Mouse (Mus musculus): ENCODE measurements around the gene Hcfc1. TPM values are rescaled to one million over a fixed set of nuclear protein-coding genes. Genes with fewer than 3 reads are reported as not detected.

The Hcfc1 gene
- polyA plus RNA-seq, 1 experiment from 2014 or later: 77.7 TPM

- Histone ChIP-seq H3K4me1 (replicated peaks) (peaks cover 12% of the 10 kb centered on the region), H3K36me3 (peaks cover 6% of the 10 kb centered on the region), H3K4me3 (no peak overlapping the region), H3K27ac (no peak overlapping the region), H3K27me3 (ENCODE audit: insufficient read depth, poor library complexity, severe bottlenecking) (no peaks in the 10 kb centered on the region; the same call in 1 of the 2 replicates), H3K9me3 (no peaks in the 10 kb centered on the region)
- 76% methylated on average over 1 of the region's 1 CpGs for WGBS
- DNase-seq (ENCODE audit: low spot score): no peak
These were observed 3.0 kb upstream of the Hcfc1 start for GRCm38 (mm10) chrX:73969167-73969566.

GRCm38 (mm10) chrX:73967177-73968075 is 1.3 kb upstream of the Hcfc1 start:
- no peaks in the 10 kb centered on the region for H3K9me3 ChIP-seq
- 13% methylated on average over 60 of the region's 60 CpGs for WGBS
- H3K4me1 ChIP-seq (replicated peaks): peaks cover 28% of the 10 kb centered on the region
- H3K27me3 ChIP-seq (ENCODE audit: insufficient read depth, poor library complexity, severe bottlenecking): no peaks in the 10 kb centered on the region; the same call in 1 of the 2 replicates
- H3K4me3 ChIP-seq: peak overlapping the region; percentile 74
- H3K27ac ChIP-seq: peak overlapping the region; percentile 98
- peaks cover 22% of the 10 kb centered on the region for H3K36me3 ChIP-seq
- DNase-seq (ENCODE audit: low spot score): peak; percentile 88

GRCm38 (mm10) chrX:73965307-73965706 is 850 bp downstream of the Hcfc1 start:
- H3K4me3 ChIP-seq: peak overlapping the region; percentile 74
- DNase-seq (ENCODE audit: low spot score): no peak
- H3K27me3 ChIP-seq (ENCODE audit: insufficient read depth, poor library complexity, severe bottlenecking): no peaks in the 10 kb centered on the region; the same call in 1 of the 2 replicates
- 15% methylated on average over 20 of the region's 20 CpGs for WGBS
- no peaks in the 10 kb centered on the region for H3K9me3 ChIP-seq
- H3K4me1 ChIP-seq (replicated peaks): peaks cover 28% of the 10 kb centered on the region
- peak overlapping the region; percentile 98 for H3K27ac ChIP-seq
- H3K36me3 ChIP-seq: peaks cover 43% of the 10 kb centered on the region

- no peak for DNase-seq (ENCODE audit: low spot score)
- peak overlapping the region; percentile 98 for H3K27ac ChIP-seq
- H3K9me3 ChIP-seq: no peaks in the 10 kb centered on the region
- H3K4me1 ChIP-seq (replicated peaks): peaks cover 28% of the 10 kb centered on the region
- H3K4me3 ChIP-seq: peak overlapping the region; percentile 74
- no peaks in the 10 kb centered on the region; the same call in 1 of the 2 replicates for H3K27me3 ChIP-seq (ENCODE audit: insufficient read depth, poor library complexity, severe bottlenecking)
- H3K36me3 ChIP-seq: peaks cover 53% of the 10 kb centered on the region
- WGBS: 49% methylated on average over 3 of the region's 3 CpGs
These were observed 1.8 kb downstream of the Hcfc1 start for GRCm38 (mm10) chrX:73964363-73964762.

GRCm38 (mm10) chrX:73954988-73955387 is 11.2 kb downstream of the Hcfc1 start:
- Histone ChIP-seq H3K4me1 (replicated peaks) (no peaks in the 10 kb centered on the region), H3K4me3 (no peak overlapping the region), H3K9me3 (no peaks in the 10 kb centered on the region), H3K27ac (no peak overlapping the region), H3K36me3 (peaks cover 100% of the 10 kb centered on the region), H3K27me3 (ENCODE audit: insufficient read depth, poor library complexity, severe bottlenecking) (no peaks in the 10 kb centered on the region)
- no peak for DNase-seq (ENCODE audit: low spot score)
- WGBS: 90% methylated on average over 6 of the region's 6 CpGs

- no peak for DNase-seq (ENCODE audit: low spot score)
- H3K27ac ChIP-seq: no peak overlapping the region
- peaks cover 100% of the 10 kb centered on the region for H3K36me3 ChIP-seq
- H3K4me3 ChIP-seq: no peak overlapping the region
- no peaks in the 10 kb centered on the region for H3K9me3 ChIP-seq
- H3K27me3 ChIP-seq (ENCODE audit: insufficient read depth, poor library complexity, severe bottlenecking): no peaks in the 10 kb centered on the region
- 92% methylated on average over 5 of the region's 5 CpGs for WGBS
- H3K4me1 ChIP-seq (replicated peaks): no peaks in the 10 kb centered on the region
These were observed 13.6 kb downstream of the Hcfc1 start for GRCm38 (mm10) chrX:73952603-73953002.

GRCm38 (mm10) chrX:73949341-73949740 is 16.8 kb downstream of the Hcfc1 start:
- no peak overlapping the region for H3K27ac ChIP-seq
- WGBS: 92% methylated on average over 10 of the region's 10 CpGs
- no peaks in the 10 kb centered on the region for H3K9me3 ChIP-seq
- H3K4me1 ChIP-seq (replicated peaks): no peaks in the 10 kb centered on the region
- H3K27me3 ChIP-seq (ENCODE audit: insufficient read depth, poor library complexity, severe bottlenecking): no peaks in the 10 kb centered on the region
- H3K4me3 ChIP-seq: no peak overlapping the region
- H3K36me3 ChIP-seq: peaks cover 100% of the 10 kb centered on the region
- no peak for DNase-seq (ENCODE audit: low spot score)

GRCm38 (mm10) chrX:73948647-73949046 is 17.5 kb downstream of the Hcfc1 start:
- peaks cover 100% of the 10 kb centered on the region for H3K36me3 ChIP-seq
- no peaks in the 10 kb centered on the region for H3K9me3 ChIP-seq
- H3K27me3 ChIP-seq (ENCODE audit: insufficient read depth, poor library complexity, severe bottlenecking): no peaks in the 10 kb centered on the region
- no peak overlapping the region for H3K27ac ChIP-seq
- 38% methylated on average over 4 of the region's 4 CpGs for WGBS
- no peaks in the 10 kb centered on the region for H3K4me1 ChIP-seq (replicated peaks)
- peak; percentile 44 for DNase-seq (ENCODE audit: low spot score)
- no peak overlapping the region for H3K4me3 ChIP-seq

GRCm38 (mm10) chrX:73946896-73947295 is 19.3 kb downstream of the Hcfc1 start:
- H3K9me3 ChIP-seq: no peaks in the 10 kb centered on the region
- H3K27me3 ChIP-seq (ENCODE audit: insufficient read depth, poor library complexity, severe bottlenecking): no peaks in the 10 kb centered on the region
- no peak overlapping the region for H3K4me3 ChIP-seq
- 88% methylated on average over 6 of the region's 6 CpGs for WGBS
- H3K36me3 ChIP-seq: peaks cover 100% of the 10 kb centered on the region
- H3K27ac ChIP-seq: no peak overlapping the region
- H3K4me1 ChIP-seq (replicated peaks): no peaks in the 10 kb centered on the region
- DNase-seq (ENCODE audit: low spot score): no peak

- no peaks in the 10 kb centered on the region for H3K9me3 ChIP-seq
- H3K4me3 ChIP-seq: no peak overlapping the region
- WGBS: 97% methylated on average over 2 of the region's 2 CpGs
- no peak overlapping the region for H3K27ac ChIP-seq
- peaks cover 65% of the 10 kb centered on the region for H3K36me3 ChIP-seq
- no peaks in the 10 kb centered on the region for H3K27me3 ChIP-seq (ENCODE audit: insufficient read depth, poor library complexity, severe bottlenecking)
- no peak for DNase-seq (ENCODE audit: low spot score)
- no peaks in the 10 kb centered on the region for H3K4me1 ChIP-seq (replicated peaks)
These were observed 23.9 kb downstream of the Hcfc1 start for GRCm38 (mm10) chrX:73942294-73942693.

- no peaks in the 10 kb centered on the region for H3K9me3 ChIP-seq
- no peak overlapping the region for H3K4me3 ChIP-seq
- H3K4me1 ChIP-seq (replicated peaks): no peaks in the 10 kb centered on the region
- WGBS: 89% methylated on average over 2 of the region's 2 CpGs
- H3K27me3 ChIP-seq (ENCODE audit: insufficient read depth, poor library complexity, severe bottlenecking): no peaks in the 10 kb centered on the region
- H3K36me3 ChIP-seq: peaks cover 60% of the 10 kb centered on the region
- no peak for DNase-seq (ENCODE audit: low spot score)
- H3K27ac ChIP-seq: no peak overlapping the region
These were observed 24.3 kb downstream of the Hcfc1 start for GRCm38 (mm10) chrX:73941860-73942259.

- H3K9me3 ChIP-seq: no peaks in the 10 kb centered on the region
- 83% methylated on average over 2 of the region's 2 CpGs for WGBS
- no peak for DNase-seq (ENCODE audit: low spot score)
These were observed 34.3 kb downstream of the Hcfc1 start for GRCm38 (mm10) chrX:73931871-73932270.

GRCm38 (mm10) chrX:73930402-73931062 is 35.6 kb downstream of the Hcfc1 start, which contains the start of gene Renbp:
Gene Renbp (minus strand): TSS chrX:73930850.
- Histone ChIP-seq H3K27ac (no peak within 1 kb of the TSS), H3K9me3 (no peaks in the 10 kb centered on the region), H3K4me1 (replicated peaks) (no peaks in the 10 kb centered on the region), H3K36me3 (no peaks in the 10 kb centered on the region), H3K27me3 (ENCODE audit: insufficient read depth, poor library complexity, severe bottlenecking) (no peaks in the 10 kb centered on the region), H3K4me3 (peak within 1 kb of the TSS; percentile 33)
- 41% methylated on average over 17 of the region's 17 CpGs for WGBS
- peak; percentile 55 for DNase-seq (ENCODE audit: low spot score)

More at GRCm38 (mm10) chrX:73931871-73932270, 34.3 kb downstream of the Hcfc1 start:
- no peaks in the 10 kb centered on the region for H3K4me1 ChIP-seq (replicated peaks)
- no peak overlapping the region for H3K4me3 ChIP-seq
- H3K27ac ChIP-seq: no peak overlapping the region
- no peaks in the 10 kb centered on the region for H3K27me3 ChIP-seq (ENCODE audit: insufficient read depth, poor library complexity, severe bottlenecking)
- H3K36me3 ChIP-seq: no peaks in the 10 kb centered on the region

Measured in hindbrain, embryonic 10.5 days (tissue).